Mouse (Mus musculus): ENCODE measurements around the gene Amy2a5. TPM values are rescaled to one million over a fixed set of nuclear protein-coding genes. Genes with fewer than 3 reads are reported as not detected.
"Not testable (repeated sequence)": the region's sequence is repeated elsewhere in the genome, so short reads cannot be mapped to it uniquely, and the experiment has no call there.

The Amy2a5 gene
- polyA plus RNA-seq (2015; fragmentation: Nextera tagmentation; extraction: Ambion mirVana): 0.24 TPM in 1 of 2 replicates, not detected in the other

DNA sequence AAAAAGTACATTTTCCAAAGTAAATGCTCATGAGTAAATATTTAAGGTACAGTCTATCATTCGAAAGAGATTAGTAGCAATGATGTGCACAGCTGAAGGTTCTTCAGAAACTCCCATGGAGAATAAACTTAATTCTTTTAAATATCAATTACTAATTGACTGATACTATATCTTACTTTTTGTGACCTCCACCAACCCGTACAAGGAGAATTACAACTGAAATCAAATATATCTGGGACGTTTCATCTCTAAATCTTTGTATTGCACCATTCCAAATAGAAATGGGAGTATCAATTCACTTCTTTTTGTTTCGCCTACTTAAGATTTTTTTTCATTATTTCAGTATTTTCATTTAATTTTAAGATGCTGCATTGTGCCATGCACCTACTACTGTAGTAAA lies at the start of gene Amy2a5:
Gene Amy2a5, minus strand, starts transcription at position 101 of the 400 bp plus-strand sequence.
- not testable (repeated sequence) for H3K4me1 ChIP-seq (replicated peaks); H3K9me3 ChIP-seq (replicated peaks); H3K4me2 ChIP-seq; H3K27ac ChIP-seq; H3K27me3 ChIP-seq; H3K9ac ChIP-seq; DNase-seq; ATAC-seq (ENCODE audit: low read depth); H3K4me3 ChIP-seq (replicated peaks); H3K36me3 ChIP-seq
- no CpG with 5 or more reads among the region's 4 CpGs for WGBS (ENCODE audit: insufficient replicate concordance)

DNA sequence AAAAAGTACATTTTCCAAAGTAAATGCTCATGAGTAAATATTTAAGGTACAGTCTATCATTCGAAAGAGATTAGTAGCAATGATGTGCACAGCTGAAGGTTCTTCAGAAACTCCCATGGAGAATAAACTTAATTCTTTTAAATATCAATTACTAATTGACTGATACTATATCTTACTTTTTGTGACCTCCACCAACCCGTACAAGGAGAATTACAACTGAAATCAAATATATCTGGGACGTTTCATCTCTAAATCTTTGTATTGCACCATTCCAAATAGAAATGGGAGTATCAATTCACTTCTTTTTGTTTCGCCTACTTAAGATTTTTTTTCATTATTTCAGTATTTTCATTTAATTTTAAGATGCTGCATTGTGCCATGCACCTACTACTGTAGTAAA lies 32.7 kb upstream of the Amy2a5 start, which contains the start of gene Amy2a4:
Gene Amy2a4, minus strand, starts transcription at position 101 of the 400 bp plus-strand sequence.
- WGBS (ENCODE audit: insufficient replicate concordance): no CpG with 5 or more reads among the region's 4 CpGs
- not testable (repeated sequence) for H3K4me2 ChIP-seq; ATAC-seq (ENCODE audit: low read depth)

DNA sequence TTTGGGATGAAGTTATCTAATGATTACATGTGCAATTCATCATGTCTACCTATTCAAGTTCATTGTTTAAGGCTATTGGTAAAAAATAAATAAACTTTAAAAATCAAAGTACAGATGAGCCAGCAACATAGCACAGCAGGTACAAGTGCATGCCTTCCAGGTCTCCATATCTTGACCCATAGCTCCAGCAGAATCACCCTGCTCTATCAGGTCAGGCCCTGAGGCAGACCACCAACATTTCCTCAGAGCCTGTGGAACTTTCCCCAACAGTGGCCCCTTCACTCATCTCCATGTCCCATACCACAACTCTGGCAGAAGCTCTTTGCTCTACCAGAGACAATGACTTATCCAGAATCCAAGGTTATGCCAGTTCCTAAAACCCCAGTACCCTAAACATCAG lies 21.6 kb upstream of the Amy2a5 start:
- not testable (repeated sequence) for DNase-seq; H3K9ac ChIP-seq; H3K27me3 ChIP-seq; H3K4me3 ChIP-seq (replicated peaks); H3K4me1 ChIP-seq (replicated peaks); H3K4me2 ChIP-seq; H3K36me3 ChIP-seq; ATAC-seq (ENCODE audit: low read depth); H3K9me3 ChIP-seq (replicated peaks); H3K27ac ChIP-seq

More for the DNA sequence above, 32.7 kb upstream of the Amy2a5 start, which contains the start of gene Amy2a4:
- H3K4me1 ChIP-seq (replicated peaks); H3K9me3 ChIP-seq (replicated peaks); H3K36me3 ChIP-seq; H3K27me3 ChIP-seq; H3K27ac ChIP-seq; H3K4me3 ChIP-seq (replicated peaks); H3K9ac ChIP-seq; DNase-seq: not testable (repeated sequence)

DNA sequence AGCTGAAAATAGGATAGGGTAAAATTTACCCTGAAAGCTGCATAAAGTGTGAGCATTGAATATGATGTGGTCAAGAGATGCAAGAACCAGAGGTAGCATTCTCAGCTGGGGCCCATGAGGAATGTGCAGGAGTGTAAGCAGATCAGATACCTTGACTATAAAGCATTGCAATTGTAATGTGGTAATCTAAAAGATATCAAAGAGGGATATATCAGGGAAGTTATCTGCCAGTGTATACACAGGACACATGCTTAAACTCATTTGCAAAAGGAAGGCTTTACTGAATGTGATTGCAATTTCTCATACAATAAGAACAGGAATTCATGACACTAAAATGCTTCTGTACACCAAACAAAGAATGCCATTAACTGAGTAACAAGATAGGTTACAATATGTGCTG lies 20.9 kb upstream of the Amy2a5 start:
- not testable (repeated sequence) for H3K27ac ChIP-seq; H3K9me3 ChIP-seq (replicated peaks); H3K27me3 ChIP-seq; H3K9ac ChIP-seq; H3K4me2 ChIP-seq; DNase-seq; H3K36me3 ChIP-seq; H3K4me1 ChIP-seq (replicated peaks); H3K4me3 ChIP-seq (replicated peaks); ATAC-seq (ENCODE audit: low read depth)

DNA sequence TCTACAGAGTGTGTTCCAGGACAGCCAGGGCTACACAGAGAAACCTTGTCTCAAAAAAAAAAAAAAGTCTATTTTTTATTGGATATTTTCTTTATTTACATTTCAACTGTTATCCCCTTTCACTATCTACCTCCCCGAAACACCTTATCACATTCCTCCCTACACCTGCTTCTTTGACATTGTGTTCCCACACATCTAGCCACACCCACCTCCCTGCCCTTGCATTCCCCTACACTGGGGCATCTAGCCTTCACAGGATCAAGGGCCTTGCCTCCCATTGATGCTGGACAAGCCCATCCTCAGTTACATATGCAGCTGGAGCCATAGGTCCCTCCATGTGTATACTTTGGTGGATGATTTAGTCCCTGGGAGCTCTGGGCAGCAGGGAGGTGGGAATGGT lies 31.5 kb downstream of the Amy2a5 start:
- no peaks in the 10 kb centered on the region for H3K36me3 ChIP-seq
- no peaks in the 10 kb centered on the region for H3K27me3 ChIP-seq
- WGBS (ENCODE audit: insufficient replicate concordance): 79% methylated on average over 1 of the region's 1 CpGs
- no peaks in the 10 kb centered on the region for H3K4me1 ChIP-seq (replicated peaks)
- no peak overlapping the region for H3K9ac ChIP-seq
- H3K4me3 ChIP-seq (replicated peaks): no peak overlapping the region
- DNase-seq: no peak
- H3K4me2 ChIP-seq: no peak overlapping the region
- H3K9me3 ChIP-seq (replicated peaks): no peaks in the 10 kb centered on the region
- no peak for ATAC-seq (ENCODE audit: low read depth)
- H3K27ac ChIP-seq: no peak overlapping the region

Other genes with a start within 250 kb of the Amy2a5 start
- 0.37 TPM in 1 of 2 replicates, not detected in the other for gene Amy2a4, start 32.6 kb upstream of the Amy2a5 start, polyA plus RNA-seq (2015; fragmentation: Nextera tagmentation; extraction: Ambion mirVana)
- 0.37 TPM in 1 of 2 replicates, not detected in the other for gene Amy2a3, start 65.2 kb upstream of the Amy2a5 start, polyA plus RNA-seq (2015; fragmentation: Nextera tagmentation; extraction: Ambion mirVana)
- gene Amy2a2, start 97.8 kb upstream of the Amy2a5 start, polyA plus RNA-seq (2015; fragmentation: Nextera tagmentation; extraction: Ambion mirVana): 0.37 TPM in 1 of 2 replicates, not detected in the other